Mouse (Mus musculus) heart, adult 2 months (tissue): ENCODE results near the gene Bhlha15.

Experiments used
- CTCF ChIP-seq: fragments of 200-600 bp; IDR thresholded peaks from 2 replicates; pipeline ENCODE4 v1.8.1; 2022; ENCODE audit warnings: antibody characterized with exemption, mild to moderate bottlenecking, moderate library complexity
- POLR2A ChIP-seq: fragments of 200-500 bp; IDR thresholded peaks from 2 replicates; pipeline ENCODE4 v1.6.1; 2011; ENCODE audit warnings: mild to moderate bottlenecking, low read depth, low read length, control low read depth; ENCODE audit not compliant: insufficient read depth

DNA sequence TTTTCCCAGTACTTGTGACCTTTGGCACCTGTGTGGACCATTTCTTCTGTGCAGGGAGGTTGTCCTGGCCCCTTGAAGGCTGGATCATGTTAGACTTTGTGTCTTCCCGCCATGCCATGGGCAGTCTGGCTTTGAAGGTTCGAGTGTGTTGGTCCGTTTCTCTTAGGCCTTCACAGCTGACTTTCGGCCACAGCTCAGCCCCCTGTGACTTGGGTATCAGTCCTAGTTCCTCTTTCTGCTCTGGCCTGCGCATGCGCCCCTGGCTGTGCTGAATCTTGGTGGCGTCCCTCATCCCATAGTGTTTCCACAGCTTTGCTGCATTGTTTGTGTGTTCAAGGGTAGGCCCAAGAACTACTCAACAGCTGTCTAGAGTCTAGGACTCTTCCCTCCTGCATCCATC is 8.8 kb upstream of the Bhlha15 start:
- TF ChIP-seq CTCF (no peak), POLR2A (no peak)
